Mouse (Mus musculus) frontal cortex, postnatal 25 days (tissue): ENCODE measurements around the gene Olfr1311.
"Not testable (repeated sequence)": the region's sequence is repeated elsewhere in the genome, so short reads cannot be mapped to it uniquely, and the experiment has no call there.

Source experiments
- DNase-seq, 2 experiments: peaks; one replicate each; pipeline ENCODE4 v3.0.0; 2022; ENCODE audit warnings: low spot score in 2 of 2

The Olfr1311 gene

DNA sequence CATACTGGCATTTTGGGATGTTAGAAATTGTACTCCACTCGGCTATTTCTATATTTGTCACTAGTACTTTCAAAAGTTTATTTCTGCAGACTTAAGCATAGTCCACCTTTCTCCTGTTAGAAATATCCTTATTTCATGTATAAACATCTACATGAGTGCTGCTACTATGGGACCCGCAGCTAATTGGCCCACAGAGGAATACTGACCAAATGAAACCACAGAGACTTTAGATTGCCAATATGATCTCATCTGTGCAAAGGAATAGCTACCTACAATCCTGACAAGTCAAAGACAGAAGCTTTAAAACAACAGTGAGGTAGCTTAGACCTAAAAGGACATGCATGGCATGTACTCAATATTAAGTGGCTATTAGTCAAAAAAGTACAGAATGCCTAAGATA lies at the start of gene Olfr1311:
TSS of gene Olfr1311 (minus strand) at position 101 of the 400 bp plus-strand sequence.
- no peak for DNase-seq

DNA sequence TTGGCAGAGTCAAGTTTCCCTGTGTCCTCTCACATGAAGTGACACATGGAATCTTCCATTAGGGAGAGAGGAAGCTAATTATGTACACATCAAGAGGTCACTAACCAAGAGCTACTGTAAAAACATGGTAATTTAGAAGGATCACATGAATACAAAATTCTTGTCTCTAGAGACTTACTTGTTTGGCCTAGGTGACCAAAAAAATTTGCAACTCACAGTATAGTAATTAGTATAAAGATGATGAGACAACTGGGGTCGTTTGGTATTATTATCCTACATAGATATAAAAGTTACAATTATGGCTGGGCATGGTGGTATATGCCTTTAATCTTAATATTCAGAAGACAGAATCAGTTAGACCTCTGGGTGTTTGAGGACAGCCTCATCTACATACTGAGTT lies 25.9 kb upstream of the Olfr1311 start, which contains the start of gene Olfr1312:
TSS of gene Olfr1312 (minus strand) at position 101 of the 400 bp plus-strand sequence.
- no peak for DNase-seq

DNA sequence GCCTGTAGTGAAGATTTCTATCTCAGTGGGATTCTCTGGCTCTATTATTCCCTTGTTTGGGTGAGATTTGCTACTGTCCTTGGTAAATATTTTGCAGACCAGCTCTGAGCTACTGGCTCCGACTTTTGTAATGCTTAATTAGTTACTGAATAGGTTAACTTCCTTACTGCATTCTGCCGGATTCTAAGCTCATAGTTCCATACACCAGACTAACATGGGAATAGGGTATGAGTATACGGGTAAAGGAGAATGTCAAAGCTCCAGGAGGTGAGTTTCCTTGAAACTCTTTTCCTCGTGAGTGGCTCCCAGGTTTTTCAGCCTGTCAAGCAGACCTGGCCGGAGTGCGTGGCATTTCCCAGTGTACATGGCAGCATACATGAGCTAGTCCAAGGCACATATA lies 2.8 kb upstream of the Olfr1311 start:
- not testable (repeated sequence) for DNase-seq

DNA sequence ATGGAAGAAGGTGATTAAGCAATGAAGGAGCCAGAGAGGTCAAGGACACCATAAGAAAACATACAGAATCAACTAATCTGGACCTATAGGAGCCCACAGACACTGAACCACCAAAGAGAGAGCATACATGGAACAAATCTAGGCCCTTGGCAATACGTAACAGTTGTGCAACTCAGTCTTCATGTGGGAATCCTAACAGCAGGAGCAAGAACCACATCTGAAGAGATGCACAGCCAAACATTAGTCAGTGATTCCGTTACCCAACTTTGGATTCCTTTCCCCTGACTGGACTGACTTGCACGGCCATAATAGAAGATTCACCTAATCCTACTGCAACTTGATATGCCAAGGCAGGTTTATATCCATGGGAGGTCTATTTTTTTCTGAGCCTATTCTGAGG lies 9.3 kb downstream of the Olfr1311 start:
- DNase-seq = no peak

DNA sequence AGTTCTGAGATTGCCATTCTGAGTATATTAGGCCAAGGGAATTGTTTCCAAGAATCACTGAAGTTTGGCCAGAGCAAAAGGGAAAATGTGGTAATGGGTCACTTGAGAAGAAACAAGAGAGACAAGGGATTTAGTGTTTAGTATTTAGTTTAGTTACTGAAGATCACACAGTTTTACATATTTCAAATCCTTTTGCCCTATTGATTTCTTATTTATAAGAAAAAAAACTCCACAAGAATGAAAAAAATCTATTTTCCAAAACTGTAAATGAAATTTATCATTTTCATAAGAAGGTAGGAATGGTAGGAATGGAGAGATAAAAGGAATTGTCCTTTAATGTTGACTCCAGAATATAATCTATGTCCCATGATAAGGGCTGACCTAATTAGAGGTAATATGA lies 11.6 kb downstream of the Olfr1311 start, which contains the start of gene Olfr1310:
TSS of gene Olfr1310 (minus strand) at position 101 of the 400 bp plus-strand sequence.
- DNase-seq = no peak

DNA sequence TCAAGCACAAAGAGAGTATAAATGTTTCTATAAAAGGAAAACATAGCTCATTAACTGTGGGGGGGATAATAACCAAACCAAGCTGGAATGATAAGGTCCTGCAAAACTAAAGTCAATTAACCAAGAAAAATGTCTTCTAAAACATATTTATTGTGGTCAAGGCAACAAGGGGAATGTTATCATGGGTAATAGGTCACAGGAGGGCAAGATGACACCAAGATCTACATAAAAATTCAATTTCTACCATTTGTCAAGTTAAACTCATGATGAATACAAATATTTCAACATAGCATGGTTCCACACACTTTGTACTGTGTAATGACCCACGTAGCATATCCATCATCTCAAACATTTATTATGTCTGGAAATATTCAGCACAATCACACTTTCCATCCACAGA lies 34.0 kb downstream of the Olfr1311 start, which contains the start of gene Olfr1309:
TSS of gene Olfr1309 (minus strand) at position 101 of the 400 bp plus-strand sequence.
- DNase-seq = no peak
